Mouse (Mus musculus): Measurements from ENCODE around the gene Slamf7. TPM values are rescaled to one million over a fixed set of nuclear protein-coding genes. Genes with fewer than 3 reads are reported as not detected.

Slamf7 gene
- polyA plus RNA-seq, 1 experiment from 2014 or later: 0.65 TPM

- H3K4me1 ChIP-seq: no peaks in the 10 kb centered on the region
- WGBS: 89% methylated on average over 6 of the region's 6 CpGs
- no peaks in the 10 kb centered on the region for H3K27me3 ChIP-seq
- ATAC-seq (ENCODE audit: low FRiP score, low read depth): no peak
- H3K4me3 ChIP-seq: no peak overlapping the region
- no peak overlapping the region for H3K9ac ChIP-seq
- no peaks in the 10 kb centered on the region for H3K9me3 ChIP-seq
- no peaks in the 10 kb centered on the region for H3K36me3 ChIP-seq
- no peak overlapping the region for H3K4me2 ChIP-seq (replicated peaks)
- no peak overlapping the region for H3K27ac ChIP-seq
Measured at GRCm38 (mm10) chr1:171666350-171666749, 13.5 kb upstream of the Slamf7 start.

GRCm38 (mm10) chr1:171663757-171664156 lies 10.9 kb upstream of the Slamf7 start:
- ATAC-seq (ENCODE audit: low FRiP score, low read depth): no peak
- WGBS: 77% methylated on average over 2 of the region's 2 CpGs
- Histone ChIP-seq H3K9ac (no peak overlapping the region), H3K27ac (no peak overlapping the region), H3K27me3 (no peaks in the 10 kb centered on the region), H3K36me3 (no peaks in the 10 kb centered on the region), H3K4me3 (no peak overlapping the region), H3K4me1 (no peaks in the 10 kb centered on the region), H3K9me3 (no peaks in the 10 kb centered on the region), H3K4me2 (replicated peaks) (no peak overlapping the region)

GRCm38 (mm10) chr1:171661482-171661881 lies 8.6 kb upstream of the Slamf7 start:
- H3K9me3 ChIP-seq: no peaks in the 10 kb centered on the region
- no peak for ATAC-seq (ENCODE audit: low FRiP score, low read depth)
- H3K4me1 ChIP-seq: no peaks in the 10 kb centered on the region
- H3K4me2 ChIP-seq (replicated peaks): no peak overlapping the region
- no peak overlapping the region for H3K27ac ChIP-seq
- H3K9ac ChIP-seq: no peak overlapping the region
- H3K36me3 ChIP-seq: no peaks in the 10 kb centered on the region
- H3K27me3 ChIP-seq: no peaks in the 10 kb centered on the region
- no peak overlapping the region for H3K4me3 ChIP-seq
- WGBS: 71% methylated on average over 2 of the region's 2 CpGs

GRCm38 (mm10) chr1:171660423-171660822 lies 7.6 kb upstream of the Slamf7 start:
- Histone ChIP-seq H3K27ac (no peak overlapping the region), H3K4me1 (no peaks in the 10 kb centered on the region), H3K9me3 (no peaks in the 10 kb centered on the region), H3K27me3 (no peaks in the 10 kb centered on the region), H3K9ac (no peak overlapping the region), H3K4me3 (no peak overlapping the region), H3K4me2 (replicated peaks) (no peak overlapping the region), H3K36me3 (no peaks in the 10 kb centered on the region)
- ATAC-seq (ENCODE audit: low FRiP score, low read depth): no peak
- WGBS: 95% methylated on average over 1 of the region's 1 CpGs

GRCm38 (mm10) chr1:171658561-171658991 lies 5.7 kb upstream of the Slamf7 start:
- ATAC-seq (ENCODE audit: low FRiP score, low read depth): no peak
- no peaks in the 10 kb centered on the region for H3K27me3 ChIP-seq
- H3K9ac ChIP-seq: no peak overlapping the region
- no peaks in the 10 kb centered on the region for H3K9me3 ChIP-seq
- no peaks in the 10 kb centered on the region for H3K36me3 ChIP-seq
- H3K4me2 ChIP-seq (replicated peaks): no peak overlapping the region
- H3K4me1 ChIP-seq: no peaks in the 10 kb centered on the region
- 74% methylated on average over 5 of the region's 5 CpGs for WGBS
- no peak overlapping the region for H3K27ac ChIP-seq
- H3K4me3 ChIP-seq: no peak overlapping the region

GRCm38 (mm10) chr1:171648840-171649239 lies 4.0 kb downstream of the Slamf7 start:
- H3K9ac ChIP-seq: no peak overlapping the region
- H3K27me3 ChIP-seq: no peaks in the 10 kb centered on the region
- H3K4me3 ChIP-seq: no peak overlapping the region
- H3K4me1 ChIP-seq: no peaks in the 10 kb centered on the region
- no peak overlapping the region for H3K27ac ChIP-seq
- WGBS: 75% methylated on average over 8 of the region's 8 CpGs
- no peaks in the 10 kb centered on the region for H3K9me3 ChIP-seq
- ATAC-seq (ENCODE audit: low FRiP score, low read depth): no peak
- no peak overlapping the region for H3K4me2 ChIP-seq (replicated peaks)
- no peaks in the 10 kb centered on the region for H3K36me3 ChIP-seq

GRCm38 (mm10) chr1:171647716-171648115 lies 5.1 kb downstream of the Slamf7 start:
- Histone ChIP-seq H3K9ac (no peak overlapping the region), H3K36me3 (no peaks in the 10 kb centered on the region), H3K9me3 (no peaks in the 10 kb centered on the region), H3K27me3 (no peaks in the 10 kb centered on the region), H3K27ac (no peak overlapping the region), H3K4me1 (no peaks in the 10 kb centered on the region), H3K4me3 (no peak overlapping the region), H3K4me2 (replicated peaks) (no peak overlapping the region)
- 91% methylated on average over 5 of the region's 5 CpGs for WGBS
- ATAC-seq (ENCODE audit: low FRiP score, low read depth): no peak

GRCm38 (mm10) chr1:171646429-171646940 lies 6.3 kb downstream of the Slamf7 start:
- H3K27me3 ChIP-seq: no peaks in the 10 kb centered on the region
- H3K36me3 ChIP-seq: no peaks in the 10 kb centered on the region
- H3K4me2 ChIP-seq (replicated peaks): no peak overlapping the region
- no peak overlapping the region for H3K4me3 ChIP-seq
- 61% methylated on average over 5 of the region's 5 CpGs for WGBS
- H3K4me1 ChIP-seq: no peaks in the 10 kb centered on the region
- no peak overlapping the region for H3K27ac ChIP-seq
- no peak for ATAC-seq (ENCODE audit: low FRiP score, low read depth)
- H3K9ac ChIP-seq: no peak overlapping the region
- H3K9me3 ChIP-seq: no peaks in the 10 kb centered on the region

- 73% methylated on average over 7 of the region's 7 CpGs for WGBS
- no peak for ATAC-seq (ENCODE audit: low FRiP score, low read depth)
- H3K27ac ChIP-seq: no peak overlapping the region
Measured at GRCm38 (mm10) chr1:171643612-171644011, 9.2 kb downstream of the Slamf7 start.

GRCm38 (mm10) chr1:171640796-171641195 lies 12.0 kb downstream of the Slamf7 start:
- WGBS: 91% methylated on average over 6 of the region's 6 CpGs
- no peaks in the 10 kb centered on the region for H3K4me1 ChIP-seq
- H3K4me3 ChIP-seq: no peak overlapping the region
- no peak for ATAC-seq (ENCODE audit: low FRiP score, low read depth)
- no peaks in the 10 kb centered on the region for H3K27me3 ChIP-seq
- no peak overlapping the region for H3K9ac ChIP-seq
- H3K9me3 ChIP-seq: no peaks in the 10 kb centered on the region
- no peak overlapping the region for H3K4me2 ChIP-seq (replicated peaks)
- H3K36me3 ChIP-seq: no peaks in the 10 kb centered on the region
- no peak overlapping the region for H3K27ac ChIP-seq

More at GRCm38 (mm10) chr1:171643612-171644011, 9.2 kb downstream of the Slamf7 start:
- H3K36me3 ChIP-seq: no peaks in the 10 kb centered on the region
- H3K27me3 ChIP-seq: no peaks in the 10 kb centered on the region
- no peaks in the 10 kb centered on the region for H3K9me3 ChIP-seq
- no peak overlapping the region for H3K9ac ChIP-seq
- no peaks in the 10 kb centered on the region for H3K4me1 ChIP-seq
- no peak overlapping the region for H3K4me2 ChIP-seq (replicated peaks)
- no peak overlapping the region for H3K4me3 ChIP-seq

- WGBS: 66% methylated on average over 2 of the region's 2 CpGs
- Histone ChIP-seq H3K9me3 (no peaks in the 10 kb centered on the region), H3K4me3 (no peak overlapping the region), H3K9ac (no peak overlapping the region), H3K27me3 (no peaks in the 10 kb centered on the region), H3K4me2 (replicated peaks) (no peak overlapping the region), H3K4me1 (no peaks in the 10 kb centered on the region), H3K27ac (no peak overlapping the region), H3K36me3 (no peaks in the 10 kb centered on the region)
- ATAC-seq (ENCODE audit: low FRiP score, low read depth): no peak
Measured at GRCm38 (mm10) chr1:171638686-171639085, 14.1 kb downstream of the Slamf7 start.

- Histone ChIP-seq H3K9ac (no peak overlapping the region), H3K4me1 (no peaks in the 10 kb centered on the region), H3K27ac (no peak overlapping the region), H3K4me2 (replicated peaks) (no peak overlapping the region), H3K36me3 (no peaks in the 10 kb centered on the region), H3K27me3 (no peaks in the 10 kb centered on the region), H3K4me3 (no peak overlapping the region), H3K9me3 (no peaks in the 10 kb centered on the region)
- no peak for ATAC-seq (ENCODE audit: low FRiP score, low read depth)
- 85% methylated on average over 8 of the region's 8 CpGs for WGBS
Measured at GRCm38 (mm10) chr1:171637101-171637500, 15.7 kb downstream of the Slamf7 start.

GRCm38 (mm10) chr1:171635696-171636095 lies 17.1 kb downstream of the Slamf7 start:
- Histone ChIP-seq H3K9me3 (no peaks in the 10 kb centered on the region), H3K27me3 (no peaks in the 10 kb centered on the region), H3K36me3 (no peaks in the 10 kb centered on the region), H3K4me1 (0 out of 2 replicates have a peak, but pooled peaks cover 4% of the 10 kb centered on the region), H3K4me2 (replicated peaks) (no peak overlapping the region), H3K9ac (no peak overlapping the region), H3K4me3 (no peak overlapping the region), H3K27ac (no peak overlapping the region)
- 47% methylated on average over 6 of the region's 6 CpGs for WGBS
- ATAC-seq (ENCODE audit: low FRiP score, low read depth): no peak

Measured in limb, embryonic 13.5 days (tissue).